Comparison of ENCODE assay signal across 11 mouse cellular contexts in genomic region chr15:7115326-7116003, GRCm38 (mm10).
"Had no signal": no experiment of that assay in that cellular context is flagged by ENCODE, and none has a peak within 500 bp of the region (broad histone marks: within the 10 kb centered on the region; RNA-seq: fewer than 3 reads in every experiment).

No protein-coding gene starts in this region.

- H3K9ac ChIP-seq: kidney, embryonic 15.5 days; limb, embryonic 15.5 days; liver, embryonic 12.5 days; lung, embryonic 14.5 days; neural tube, embryonic 13.5 days had no signal

- H3K27ac ChIP-seq: kidney, embryonic 15.5 days; limb, embryonic 15.5 days; liver, embryonic 12.5 days; midbrain, embryonic 10.5 days; neural tube, embryonic 13.5 days had no signal

- DNase-seq: kidney, postnatal 14 days; lung, embryonic 14.5 days; lung, postnatal 10 days; lung, postnatal 4 days; midbrain, embryonic 14.5 days; thymus, postnatal 36 days had no signal

- H3K4me3 ChIP-seq: kidney, embryonic 15.5 days; limb, embryonic 15.5 days; liver, embryonic 12.5 days; midbrain, embryonic 10.5 days; neural tube, embryonic 13.5 days had no signal

- H3K9me3 ChIP-seq: kidney, embryonic 15.5 days; limb, embryonic 15.5 days; liver, embryonic 12.5 days; midbrain, embryonic 10.5 days; neural tube, embryonic 13.5 days had no signal

- H3K27me3 ChIP-seq: kidney, embryonic 15.5 days; limb, embryonic 15.5 days; neural tube, embryonic 13.5 days had no signal

- H3K4me2 ChIP-seq: kidney, embryonic 15.5 days; limb, embryonic 15.5 days; liver, embryonic 12.5 days; lung, embryonic 14.5 days; neural tube, embryonic 13.5 days had no signal

- H3K36me3 ChIP-seq: kidney, embryonic 15.5 days; limb, embryonic 15.5 days; liver, embryonic 12.5 days; midbrain, embryonic 10.5 days; neural tube, embryonic 13.5 days had no signal

- ATAC-seq: liver, embryonic 12.5 days had no signal

- H3K4me1 ChIP-seq: liver, embryonic 12.5 days had no signal
